Mouse (Mus musculus): ENCODE results near the gene Litaf.

Gene Litaf

DNA sequence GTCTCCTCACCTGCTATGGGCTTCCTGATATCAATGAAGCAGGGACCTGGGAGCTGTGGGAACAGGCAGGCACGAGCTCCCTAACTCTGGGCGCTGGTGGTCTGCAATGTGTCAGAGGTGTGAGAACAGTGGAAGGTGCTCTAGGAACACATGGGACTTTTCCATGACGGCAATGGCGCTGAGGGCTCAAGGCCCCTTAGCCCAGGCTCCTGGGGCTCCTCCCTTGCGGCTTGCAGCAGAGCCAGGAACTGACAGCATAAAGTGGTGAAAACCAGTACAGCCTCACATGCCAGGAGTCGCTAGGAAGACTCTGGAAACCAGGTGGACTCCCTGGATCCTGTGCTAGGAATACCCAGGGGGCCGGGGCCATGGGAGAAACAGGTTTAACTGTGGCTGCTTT lies 155.4 kb downstream of the Litaf start:
- no peak for DNase-seq (ENCODE audit: low read depth)
